Mouse (Mus musculus): ENCODE results near the gene Mid1. TPM values are rescaled to one million over a fixed set of nuclear protein-coding genes. Genes with fewer than 3 reads are reported as not detected.
"Not testable (repeated sequence)": the region's sequence is repeated elsewhere in the genome, so short reads cannot be mapped to it uniquely, and the experiment has no call there.

The Mid1 gene
- polyA plus RNA-seq, 1 experiment from 2014 or later, result 16.8 TPM

DNA sequence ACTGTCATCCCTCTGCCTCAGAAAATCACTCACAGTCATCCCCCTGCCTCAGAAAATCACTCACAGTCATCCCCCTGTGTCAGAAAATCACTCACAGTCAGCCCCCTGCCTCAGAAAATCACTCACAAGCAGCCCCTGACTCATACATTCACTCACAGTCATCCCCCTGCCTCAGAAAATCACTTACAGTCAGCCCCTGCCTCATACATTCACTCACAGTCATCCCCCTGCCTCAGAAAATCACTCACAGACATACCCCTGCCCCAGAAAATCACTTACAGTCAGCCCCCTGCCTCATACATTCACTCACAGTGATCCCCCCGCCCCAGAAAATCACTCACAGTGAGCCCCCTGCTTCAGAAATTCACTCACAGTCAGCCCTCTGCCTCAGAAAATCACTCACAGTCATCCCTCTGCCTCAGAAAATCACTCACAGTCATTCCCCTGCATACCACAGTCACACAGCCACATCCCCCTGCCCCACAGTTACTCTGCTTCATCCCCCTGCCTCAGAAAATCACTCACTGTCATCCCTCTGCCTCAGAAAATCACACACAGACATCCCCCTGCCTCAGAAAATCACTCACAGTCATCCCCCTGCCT is 320.8 kb downstream of the Mid1 start:
- peaks cover 32% of the 10 kb centered on the region for H3K4me1 ChIP-seq (replicated peaks)
- 46% methylated on average over 1 of the region's 1 CpGs for WGBS
- not testable (repeated sequence) for H3K4me3 ChIP-seq; H3K36me3 ChIP-seq; H3K27ac ChIP-seq; H3K27me3 ChIP-seq (ENCODE audit: insufficient read depth, poor library complexity, severe bottlenecking); DNase-seq (ENCODE audit: low spot score)
- peaks cover 58% of the 10 kb centered on the region for H3K9me3 ChIP-seq

DNA sequence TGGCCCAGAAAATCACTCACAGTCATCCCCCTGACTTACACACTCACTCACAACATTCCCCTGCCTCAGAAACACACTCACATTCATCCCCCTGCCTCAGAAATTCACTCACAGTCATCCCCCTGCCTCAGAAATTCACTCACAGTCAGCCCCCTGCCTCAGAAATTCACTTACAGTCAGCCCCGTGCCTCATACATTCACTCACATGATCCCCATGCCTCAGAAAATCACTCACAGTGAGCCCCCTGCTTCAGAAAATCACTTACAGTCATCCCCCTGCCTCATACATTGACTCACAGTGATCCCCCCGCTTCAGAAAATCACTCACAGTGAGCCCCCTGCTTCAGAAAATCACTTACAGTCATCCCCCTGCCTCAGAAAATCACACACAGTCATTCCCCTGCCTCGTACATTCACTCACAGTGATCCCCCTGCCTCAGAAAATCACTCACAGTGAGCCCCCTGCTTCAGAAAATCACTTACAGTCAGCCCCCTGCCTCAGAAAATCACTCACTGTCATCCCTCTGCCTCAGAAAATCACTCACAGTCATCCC is 321.8 kb downstream of the Mid1 start:
- not testable (repeated sequence) for H3K4me3 ChIP-seq; H3K27me3 ChIP-seq (ENCODE audit: insufficient read depth, poor library complexity, severe bottlenecking)
- Histone ChIP-seq H3K4me1 (replicated peaks) (peaks cover 27% of the 10 kb centered on the region), H3K9me3 (peaks cover 60% of the 10 kb centered on the region), H3K36me3 (peaks cover 14% of the 10 kb centered on the region), H3K27ac (peak overlapping the region; percentile 81)
- DNase-seq (ENCODE audit: low spot score), result peak; percentile 51
- 44% methylated on average over 3 of the region's 3 CpGs for WGBS

DNA sequence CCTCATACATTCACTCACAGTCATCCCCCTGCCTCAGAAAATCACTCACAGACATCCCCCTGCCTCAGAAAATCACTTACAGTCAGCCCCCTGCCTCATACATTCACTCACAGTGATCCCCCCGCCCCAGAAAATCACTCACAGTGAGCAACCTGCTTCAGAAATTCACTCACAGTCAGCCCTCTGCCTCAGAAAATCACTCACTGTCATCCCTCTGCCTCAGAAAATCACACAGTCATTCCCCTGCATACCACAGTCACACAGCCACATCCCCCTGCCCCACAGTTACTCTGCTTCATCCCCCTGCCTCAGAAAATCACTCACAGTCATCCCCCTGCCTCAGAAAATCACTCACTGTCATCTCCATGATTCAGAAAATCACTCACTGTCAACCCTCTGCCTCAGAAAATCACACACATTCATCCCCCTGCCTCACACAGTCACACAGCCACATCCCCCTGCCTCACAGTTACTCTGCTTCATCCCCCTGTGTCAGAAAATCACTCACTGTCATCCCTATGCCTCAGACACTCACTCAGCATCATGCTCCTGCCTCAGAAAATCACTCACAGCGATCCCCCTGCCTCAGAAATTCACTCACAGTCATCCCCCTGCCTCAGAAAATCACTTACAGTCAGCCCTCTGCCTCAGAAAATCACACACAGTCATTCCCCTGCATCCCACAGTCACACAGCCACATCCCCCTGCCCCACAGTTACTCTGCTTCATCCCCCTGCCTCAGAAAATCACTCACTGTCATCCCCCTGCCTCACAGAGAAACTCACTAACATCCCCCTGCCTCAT is 322.6 kb downstream of the Mid1 start:
- H3K4me3 ChIP-seq; H3K27me3 ChIP-seq (ENCODE audit: insufficient read depth, poor library complexity, severe bottlenecking): not testable (repeated sequence)
- H3K9me3 ChIP-seq, result peaks cover 56% of the 10 kb centered on the region
- peak; percentile 29 for DNase-seq (ENCODE audit: low spot score)
- peaks cover 27% of the 10 kb centered on the region for H3K4me1 ChIP-seq (replicated peaks)
- peaks cover 14% of the 10 kb centered on the region for H3K36me3 ChIP-seq
- peak overlapping the region; percentile 66 for H3K27ac ChIP-seq
- WGBS, result 45% methylated on average over 2 of the region's 2 CpGs

- DNase-seq (ENCODE audit: low spot score), result peak; percentile 17
- peaks cover 27% of the 10 kb centered on the region for H3K4me1 ChIP-seq (replicated peaks)
- H3K36me3 ChIP-seq, result peaks cover 14% of the 10 kb centered on the region
- peaks cover 56% of the 10 kb centered on the region for H3K9me3 ChIP-seq
- H3K4me3 ChIP-seq; H3K27me3 ChIP-seq (ENCODE audit: insufficient read depth, poor library complexity, severe bottlenecking): not testable (repeated sequence)
- H3K27ac ChIP-seq, result peak overlapping the region; percentile 66
Measured at GRCm38 (mm10) chrX:170008179-170008467, 323.1 kb downstream of the Mid1 start.

DNA sequence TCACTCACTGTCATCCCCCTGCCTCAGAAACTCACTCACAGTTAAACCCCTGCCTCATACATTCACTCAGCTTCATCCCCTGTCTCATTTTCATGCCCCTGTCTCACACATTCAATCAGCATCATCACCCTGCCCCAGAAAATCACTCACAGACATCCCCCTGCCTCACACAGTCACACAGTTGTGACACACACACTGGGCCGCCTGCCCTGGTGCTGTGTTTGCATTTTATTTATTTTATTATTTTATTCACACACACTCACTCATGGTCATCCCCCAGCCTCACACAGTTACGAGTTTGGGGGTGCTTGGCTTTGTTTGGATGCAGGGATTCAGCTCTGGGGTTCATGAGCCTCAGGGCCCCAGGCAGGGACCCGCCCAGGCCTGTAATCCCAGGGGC is 323.6 kb downstream of the Mid1 start:
- Histone ChIP-seq H3K36me3 (peaks cover 14% of the 10 kb centered on the region), H3K9me3 (peaks cover 56% of the 10 kb centered on the region), H3K4me1 (replicated peaks) (peaks cover 27% of the 10 kb centered on the region), H3K27ac (peak overlapping the region; percentile 66)
- not testable (repeated sequence) for H3K27me3 ChIP-seq (ENCODE audit: insufficient read depth, poor library complexity, severe bottlenecking); H3K4me3 ChIP-seq
- DNase-seq (ENCODE audit: low spot score), result peak; percentile 25
- 39% methylated on average over 3 of the region's 3 CpGs for WGBS

DNA sequence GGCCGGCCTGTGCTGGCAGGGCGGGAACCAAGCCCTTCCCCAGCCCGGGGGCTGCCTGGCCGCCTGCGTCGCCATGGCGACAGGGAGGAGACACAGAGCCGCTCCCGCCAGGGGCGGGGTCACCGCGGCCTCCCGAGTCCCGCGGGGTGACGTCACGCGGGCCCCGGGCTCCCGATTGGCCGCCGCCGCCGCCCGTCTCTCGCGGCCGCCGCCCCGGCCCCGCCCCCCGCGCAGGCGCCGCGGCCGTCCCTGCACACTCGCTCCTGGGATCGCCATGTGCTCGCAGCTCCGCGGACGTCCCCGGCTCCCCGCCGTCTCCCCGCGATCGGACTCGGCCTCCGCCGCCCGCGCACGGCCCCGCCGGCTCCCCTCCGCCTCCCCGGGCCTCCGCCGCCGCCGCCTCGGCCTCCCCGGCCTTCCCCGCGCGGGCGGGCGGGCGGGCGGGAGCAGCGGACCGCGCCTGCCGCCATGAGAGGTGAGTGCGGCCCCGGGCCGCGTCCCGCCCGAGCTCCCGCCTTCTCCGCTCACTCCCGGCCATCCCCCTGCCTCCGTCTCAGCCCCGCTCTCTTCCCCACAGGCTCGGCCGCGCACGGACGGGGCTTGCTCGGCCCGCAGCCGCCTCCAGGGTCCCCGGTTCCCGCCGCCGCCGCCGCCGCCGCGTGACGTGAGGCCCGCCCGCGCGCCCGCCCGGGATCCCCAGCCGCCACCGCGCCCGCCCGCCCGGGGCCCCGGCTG is 324.2 kb downstream of the Mid1 start, which contains the start of gene Gm21887:
Gene Gm21887, plus strand, starts transcription at position 644 of the 735 bp plus-strand sequence.
- peaks cover 57% of the 10 kb centered on the region for H3K9me3 ChIP-seq
- peak within 1 kb of the TSS; percentile 56 for H3K4me3 ChIP-seq
- peaks cover 26% of the 10 kb centered on the region for H3K4me1 ChIP-seq (replicated peaks)
- DNase-seq (ENCODE audit: low spot score), result peak; percentile 90
- H3K27me3 ChIP-seq (ENCODE audit: insufficient read depth, poor library complexity, severe bottlenecking), result not testable (repeated sequence)
- 80% methylated on average over 117 of the region's 118 CpGs for WGBS
- H3K36me3 ChIP-seq, result peaks cover 17% of the 10 kb centered on the region
- H3K27ac ChIP-seq, result peak within 1 kb of the TSS; percentile 89

DNA sequence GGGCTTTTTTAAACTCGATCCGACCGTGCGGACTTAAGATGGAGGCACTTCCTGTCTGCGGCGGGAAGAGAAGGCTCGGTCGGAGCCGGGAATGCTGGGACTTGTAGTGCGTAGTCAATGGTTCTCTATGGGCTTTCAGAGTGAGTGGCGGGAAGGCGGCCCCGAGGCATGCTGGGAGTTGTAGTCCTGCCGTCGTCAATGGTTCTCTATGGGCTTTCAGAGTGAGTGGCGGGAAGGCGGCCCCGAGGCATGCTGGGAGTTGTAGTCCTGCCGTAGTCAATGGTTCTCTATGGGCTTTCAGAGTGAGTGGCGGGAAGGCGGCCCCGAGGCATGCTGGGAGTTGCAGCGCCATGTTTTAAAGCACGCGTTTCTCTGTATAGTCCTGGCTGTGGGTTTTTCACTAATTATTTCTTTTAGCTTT is 324.8 kb downstream of the Mid1 start:
- Histone ChIP-seq H3K27ac (peak overlapping the region; percentile 89), H3K4me1 (replicated peaks) (peaks cover 23% of the 10 kb centered on the region), H3K36me3 (peaks cover 17% of the 10 kb centered on the region), H3K9me3 (peaks cover 54% of the 10 kb centered on the region), H3K4me3 (peak overlapping the region; percentile 56)
- DNase-seq (ENCODE audit: low spot score), result peak; percentile 96
- not testable (repeated sequence) for H3K27me3 ChIP-seq (ENCODE audit: insufficient read depth, poor library complexity, severe bottlenecking)
- 56% methylated on average over 25 of the region's 25 CpGs for WGBS

DNA sequence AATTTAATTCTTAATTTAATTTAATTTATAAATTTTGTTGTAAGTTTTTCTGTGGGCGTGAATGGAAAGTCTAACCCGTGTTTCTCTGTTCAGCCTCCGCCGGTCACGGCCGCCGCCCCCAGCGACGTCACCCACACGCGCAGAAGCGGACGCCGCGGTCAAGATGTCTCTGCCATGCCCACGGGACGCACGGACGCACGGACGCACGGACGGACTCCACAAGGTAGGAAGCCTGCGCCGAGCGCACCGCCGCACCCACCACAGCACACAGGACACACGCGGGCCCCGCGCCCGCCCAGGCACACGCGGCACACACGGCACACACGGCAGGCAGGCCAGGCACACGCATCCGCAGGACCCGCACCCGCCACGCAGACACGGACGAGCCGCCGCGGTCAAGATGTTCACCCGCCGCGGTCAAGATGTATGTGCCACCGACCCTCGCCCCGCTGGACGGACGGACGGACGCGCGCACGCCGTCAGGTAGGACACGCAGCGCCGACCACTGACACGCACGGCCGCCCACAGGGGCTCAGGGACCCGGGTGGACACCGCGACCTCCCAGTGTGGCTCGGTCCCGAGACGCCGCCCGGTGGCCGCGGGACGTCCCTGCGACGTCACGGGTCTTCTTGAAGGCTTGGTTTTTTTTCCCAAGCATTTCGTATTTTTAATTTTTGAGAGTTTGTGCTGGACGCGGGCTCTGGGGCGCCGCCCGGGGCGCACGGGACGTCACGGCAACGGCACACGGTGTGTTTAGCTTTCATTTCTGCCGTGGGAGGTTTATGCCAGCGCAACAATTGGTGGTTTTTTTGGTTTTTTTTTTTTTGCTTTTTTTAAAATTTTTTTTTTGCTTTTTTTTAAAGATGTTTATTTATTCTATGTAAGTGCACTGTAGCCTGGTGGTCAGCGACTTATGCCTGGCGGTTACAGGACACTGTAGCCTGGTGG is 325.9 kb downstream of the Mid1 start:
- peaks cover 21% of the 10 kb centered on the region for H3K4me1 ChIP-seq (replicated peaks)
- H3K4me3 ChIP-seq, result peak overlapping the region; percentile 56
- DNase-seq (ENCODE audit: low spot score), result peak; percentile 55
- 86% methylated on average over 97 of the region's 97 CpGs for WGBS
- peaks cover 17% of the 10 kb centered on the region for H3K36me3 ChIP-seq
- not testable (repeated sequence) for H3K27me3 ChIP-seq (ENCODE audit: insufficient read depth, poor library complexity, severe bottlenecking); H3K27ac ChIP-seq
- H3K9me3 ChIP-seq, result peaks cover 49% of the 10 kb centered on the region

DNA sequence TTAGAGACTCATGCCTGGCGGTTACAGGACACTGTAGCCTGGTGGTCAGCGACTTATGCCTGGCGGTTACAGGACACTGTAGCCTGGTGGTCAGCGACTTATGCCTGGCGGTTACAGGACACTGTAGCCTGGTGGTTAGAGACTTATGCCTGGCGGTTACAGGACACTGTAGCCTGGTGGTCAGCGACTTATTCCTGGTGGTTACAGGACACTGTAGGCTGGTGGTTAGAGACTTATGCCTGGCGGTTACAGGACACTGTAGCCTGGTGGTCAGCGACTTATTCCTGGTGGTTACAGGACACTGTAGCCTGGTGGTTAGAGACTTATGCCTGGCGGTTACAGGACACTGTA is 326.5 kb downstream of the Mid1 start:
- WGBS, result 77% methylated on average over 7 of the region's 10 CpGs
- peaks cover 21% of the 10 kb centered on the region for H3K4me1 ChIP-seq (replicated peaks)

GRCm38 (mm10) chrX:170013421-170013820 is 328.4 kb downstream of the Mid1 start:
- H3K4me1 ChIP-seq (replicated peaks); H3K27ac ChIP-seq; H3K4me3 ChIP-seq; DNase-seq (ENCODE audit: low spot score); H3K27me3 ChIP-seq (ENCODE audit: insufficient read depth, poor library complexity, severe bottlenecking): not testable (repeated sequence)
- H3K9me3 ChIP-seq, result peaks cover 46% of the 10 kb centered on the region
- 95% methylated on average over 8 of the region's 13 CpGs for WGBS
- peaks cover 35% of the 10 kb centered on the region for H3K36me3 ChIP-seq

More for the DNA sequence above, 326.5 kb downstream of the Mid1 start:
- H3K27me3 ChIP-seq (ENCODE audit: insufficient read depth, poor library complexity, severe bottlenecking); H3K27ac ChIP-seq; H3K4me3 ChIP-seq; DNase-seq (ENCODE audit: low spot score): not testable (repeated sequence)
- Histone ChIP-seq H3K36me3 (peaks cover 23% of the 10 kb centered on the region), H3K9me3 (peaks cover 52% of the 10 kb centered on the region)

DNA sequence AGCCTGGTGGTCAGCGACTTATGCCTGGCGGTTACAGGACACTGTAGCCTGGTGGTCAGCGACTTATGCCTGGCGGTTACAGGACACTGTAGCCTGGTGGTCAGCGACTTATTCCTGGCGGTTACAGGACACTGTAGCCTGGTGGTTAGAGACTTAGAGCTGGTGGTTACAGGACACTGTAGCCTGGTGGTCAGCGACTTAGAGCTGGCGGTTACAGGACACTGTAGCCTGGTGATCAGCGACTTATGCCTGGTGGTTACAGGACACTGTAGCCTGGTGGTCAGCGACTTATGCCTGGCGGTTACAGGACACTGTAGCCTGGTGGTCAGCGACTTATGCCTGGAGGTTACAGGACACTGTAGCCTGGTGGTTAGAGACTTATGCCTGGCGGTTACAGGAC is 329.0 kb downstream of the Mid1 start:
- not testable (repeated sequence) for DNase-seq (ENCODE audit: low spot score); H3K27me3 ChIP-seq (ENCODE audit: insufficient read depth, poor library complexity, severe bottlenecking); H3K27ac ChIP-seq; H3K4me3 ChIP-seq; H3K4me1 ChIP-seq (replicated peaks)
- peaks cover 46% of the 10 kb centered on the region for H3K9me3 ChIP-seq
- peaks cover 41% of the 10 kb centered on the region for H3K36me3 ChIP-seq
- 82% methylated on average over 8 of the region's 13 CpGs for WGBS

GRCm38 (mm10) chrX:170015883-170016282 is 330.9 kb downstream of the Mid1 start:
- H3K9me3 ChIP-seq, result peaks cover 47% of the 10 kb centered on the region

More at GRCm38 (mm10) chrX:170015883-170016282, 330.9 kb downstream of the Mid1 start:
- 90% methylated on average over 12 of the region's 12 CpGs for WGBS
- not testable (repeated sequence) for H3K4me3 ChIP-seq; H3K27me3 ChIP-seq (ENCODE audit: insufficient read depth, poor library complexity, severe bottlenecking); H3K27ac ChIP-seq; H3K4me1 ChIP-seq (replicated peaks); DNase-seq (ENCODE audit: low spot score)
- H3K36me3 ChIP-seq, result peaks cover 51% of the 10 kb centered on the region
